Mouse (Mus musculus) brain, adult 2 months (tissue): Measurements from ENCODE around the gene Bcl9l.

ENCODE experiments used
- DNase-seq: peaks from one replicate; pipeline ENCODE4 v3.0.0; 2011; ENCODE audit warnings: low read depth, low spot score

Bcl9l gene

GRCm38 (mm10) chr9:44511935-44512716 lies 29.5 kb downstream of the Bcl9l start:
- DNase-seq = no peak

- no peak for DNase-seq
Measured at GRCm38 (mm10) chr9:44512717-44513003, 30.0 kb downstream of the Bcl9l start.

GRCm38 (mm10) chr9:44513121-44513520 lies 30.5 kb downstream of the Bcl9l start:
- no peak for DNase-seq

- no peak for DNase-seq
Measured at GRCm38 (mm10) chr9:44513610-44514009, 31.0 kb downstream of the Bcl9l start.

GRCm38 (mm10) chr9:44514147-44514546 lies 31.5 kb downstream of the Bcl9l start:
- DNase-seq = no peak

- DNase-seq = peak; percentile 76
Measured at GRCm38 (mm10) chr9:44515131-44515751, 32.6 kb downstream of the Bcl9l start.

DNA sequence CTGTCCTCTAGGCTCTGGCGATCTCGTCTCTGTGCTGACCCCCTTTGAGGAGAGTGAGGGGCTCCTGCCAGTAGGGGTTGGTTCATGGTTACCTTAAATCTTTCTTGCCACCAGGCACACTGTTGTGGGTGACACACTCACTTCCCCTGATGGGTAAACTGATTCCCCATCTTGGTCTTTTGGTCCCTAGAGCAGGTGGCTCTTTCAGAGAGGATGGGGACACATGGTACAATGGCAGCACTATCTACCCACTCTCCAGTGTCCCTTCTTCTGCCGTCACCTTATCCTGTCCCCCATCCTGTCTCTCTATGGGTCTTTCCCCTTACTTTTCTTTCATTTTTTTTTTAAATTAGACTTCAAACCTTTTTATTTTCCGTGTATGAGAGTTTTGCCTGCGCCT lies 33.3 kb downstream of the Bcl9l start:
- DNase-seq = no peak

GRCm38 (mm10) chr9:44517368-44517767 lies 34.7 kb downstream of the Bcl9l start:
- DNase-seq = peak; percentile 85

DNA sequence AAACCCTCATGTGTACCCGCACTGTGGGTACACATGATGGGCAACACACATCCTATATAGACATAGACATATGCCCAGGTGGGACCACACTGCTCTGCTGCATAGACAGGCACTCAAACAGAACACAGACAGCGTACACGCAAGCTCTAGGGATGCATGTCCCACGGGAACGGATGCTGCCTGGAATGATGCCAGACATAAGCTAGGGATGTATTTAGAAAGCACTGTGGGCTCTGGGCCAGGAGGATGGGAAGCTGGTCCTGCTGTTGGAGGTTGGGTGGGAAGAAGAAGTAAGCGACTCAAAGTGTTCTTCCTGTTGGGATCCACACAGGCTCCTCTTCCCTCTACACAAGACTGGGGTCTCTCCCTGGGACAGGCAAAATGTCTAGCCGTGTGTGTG lies 35.4 kb downstream of the Bcl9l start:
- DNase-seq = peak; percentile 86

DNA sequence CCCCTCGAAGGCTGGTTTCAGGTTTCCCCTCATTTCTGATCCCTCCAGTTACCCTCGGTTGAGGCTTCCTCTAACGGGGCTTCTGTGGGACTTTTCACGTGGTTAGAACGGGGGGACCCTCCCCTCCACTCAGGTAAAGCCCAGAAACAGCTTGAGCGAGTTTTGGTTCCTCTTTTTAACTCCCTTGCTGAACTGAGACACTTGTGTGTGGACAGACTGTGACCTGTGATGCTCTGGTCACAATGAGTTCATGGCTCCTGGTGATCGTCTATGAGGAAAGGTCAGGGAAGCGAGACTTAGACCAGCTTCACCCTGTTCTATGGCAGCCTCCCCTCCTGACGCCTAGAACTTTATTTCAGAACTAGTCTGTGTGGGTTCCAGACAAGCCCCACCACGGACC lies 39.3 kb downstream of the Bcl9l start:
- no peak for DNase-seq

- DNase-seq = no peak
Measured at GRCm38 (mm10) chr9:44523686-44524085, 41.1 kb downstream of the Bcl9l start.

DNA sequence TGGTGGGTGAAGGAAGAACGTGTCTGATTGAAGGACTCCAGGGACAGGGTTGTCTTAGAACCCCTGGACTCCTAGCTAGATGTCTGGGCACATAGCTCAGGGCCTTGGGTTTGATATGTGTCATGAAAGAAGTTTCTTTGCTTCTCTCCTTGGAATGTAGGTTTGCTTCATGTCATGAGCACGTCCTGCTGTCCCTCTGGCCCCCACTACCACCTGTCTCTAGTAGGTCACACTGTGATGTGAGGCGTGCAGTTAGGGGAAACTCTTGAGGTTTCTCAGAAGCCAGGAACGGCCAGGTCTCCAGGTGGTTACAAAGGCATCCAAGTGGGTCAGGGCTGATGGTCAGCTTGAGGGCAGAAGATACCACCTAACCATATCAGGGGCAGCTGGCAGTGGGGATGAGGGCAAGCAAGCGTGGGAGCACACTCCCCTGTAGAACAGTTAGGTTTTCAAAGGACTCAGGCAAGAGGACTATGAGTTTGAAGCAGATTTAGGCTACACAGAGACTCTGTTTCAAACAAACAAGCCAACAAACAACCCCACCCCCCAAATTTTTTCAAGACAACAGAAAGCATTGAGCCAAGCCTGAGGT lies 41.7 kb downstream of the Bcl9l start:
- no peak for DNase-seq

DNA sequence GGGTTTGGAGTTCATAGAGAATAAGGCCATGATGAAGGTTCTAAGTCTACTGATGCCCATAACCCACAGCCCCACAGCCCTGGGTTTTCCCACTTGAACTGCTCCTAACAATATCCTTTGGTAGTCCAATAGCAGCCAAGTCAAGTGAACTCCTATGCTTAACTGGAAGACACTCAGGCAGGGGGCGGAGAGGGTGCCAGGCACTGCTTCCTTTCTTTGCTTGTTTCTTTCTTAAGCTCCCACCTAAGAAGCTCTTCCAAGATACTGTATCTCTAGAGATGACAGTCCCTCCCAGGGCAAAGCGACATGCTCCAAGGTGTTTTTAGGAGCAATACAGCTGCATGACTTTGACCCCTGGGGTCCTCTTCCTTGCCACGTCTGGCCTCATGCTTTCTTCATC lies 42.4 kb downstream of the Bcl9l start:
- no peak for DNase-seq

- DNase-seq = no peak
Measured at GRCm38 (mm10) chr9:44525589-44525988, 43.0 kb downstream of the Bcl9l start.

DNA sequence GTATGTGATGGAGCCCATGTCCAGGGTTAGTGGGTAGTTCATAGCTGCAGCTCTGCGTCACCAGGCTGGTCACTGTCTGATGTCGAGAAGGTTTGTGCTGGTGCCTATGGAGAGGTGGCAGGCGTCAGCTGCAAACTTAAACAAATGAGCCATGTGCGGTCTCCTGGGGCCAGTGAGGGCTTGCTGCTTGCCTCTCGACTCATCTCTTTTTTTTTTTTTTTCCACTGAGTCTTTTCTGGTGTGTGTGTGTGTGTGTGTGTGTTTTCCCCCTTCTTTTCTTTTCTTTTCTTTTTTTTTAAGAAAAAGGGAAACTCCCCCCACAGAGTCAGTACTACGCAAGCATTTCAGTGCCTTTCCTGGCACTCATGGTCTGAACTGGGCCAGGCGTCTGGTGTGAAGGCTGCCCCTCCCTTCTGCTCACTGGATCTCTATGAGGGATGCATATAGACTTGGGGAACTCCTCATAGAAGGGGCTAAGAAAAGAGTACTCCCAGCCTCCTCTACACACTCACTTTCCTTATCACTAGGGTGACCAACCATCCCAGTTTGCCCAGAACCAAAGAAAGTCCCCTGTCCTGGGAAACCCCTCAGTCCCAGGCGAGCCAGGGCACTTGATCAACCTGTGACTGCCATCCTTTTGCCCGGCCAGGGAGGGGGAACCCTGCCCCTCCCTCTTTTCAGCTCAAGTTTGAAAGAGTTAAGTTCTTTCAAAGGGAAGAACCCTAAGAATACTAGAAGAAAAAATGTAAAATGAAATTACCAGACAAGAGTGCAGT lies 43.9 kb downstream of the Bcl9l start:
- DNase-seq = no peak

DNA sequence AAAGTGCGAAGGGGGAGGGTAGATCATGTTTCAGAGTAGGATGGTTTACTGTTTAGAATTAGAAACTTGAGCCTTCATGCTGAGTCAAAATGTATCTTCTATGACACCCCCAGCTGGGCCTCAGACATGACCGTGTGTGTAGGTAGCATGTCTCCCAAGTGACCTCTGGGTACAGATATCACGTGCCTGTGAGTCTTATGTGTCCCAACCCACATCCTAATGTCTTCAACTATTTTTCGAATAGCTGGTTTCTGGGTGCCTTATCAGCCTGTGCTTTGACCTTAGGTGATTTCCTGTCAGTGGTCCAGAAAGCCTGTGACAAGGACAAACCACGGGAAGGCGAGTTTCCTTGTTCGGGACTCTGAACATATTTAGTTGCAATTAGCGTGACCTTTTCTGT lies 45.7 kb downstream of the Bcl9l start:
- no peak for DNase-seq

GRCm38 (mm10) chr9:44532991-44533580 lies 50.5 kb downstream of the Bcl9l start:
- no peak for DNase-seq

DNA sequence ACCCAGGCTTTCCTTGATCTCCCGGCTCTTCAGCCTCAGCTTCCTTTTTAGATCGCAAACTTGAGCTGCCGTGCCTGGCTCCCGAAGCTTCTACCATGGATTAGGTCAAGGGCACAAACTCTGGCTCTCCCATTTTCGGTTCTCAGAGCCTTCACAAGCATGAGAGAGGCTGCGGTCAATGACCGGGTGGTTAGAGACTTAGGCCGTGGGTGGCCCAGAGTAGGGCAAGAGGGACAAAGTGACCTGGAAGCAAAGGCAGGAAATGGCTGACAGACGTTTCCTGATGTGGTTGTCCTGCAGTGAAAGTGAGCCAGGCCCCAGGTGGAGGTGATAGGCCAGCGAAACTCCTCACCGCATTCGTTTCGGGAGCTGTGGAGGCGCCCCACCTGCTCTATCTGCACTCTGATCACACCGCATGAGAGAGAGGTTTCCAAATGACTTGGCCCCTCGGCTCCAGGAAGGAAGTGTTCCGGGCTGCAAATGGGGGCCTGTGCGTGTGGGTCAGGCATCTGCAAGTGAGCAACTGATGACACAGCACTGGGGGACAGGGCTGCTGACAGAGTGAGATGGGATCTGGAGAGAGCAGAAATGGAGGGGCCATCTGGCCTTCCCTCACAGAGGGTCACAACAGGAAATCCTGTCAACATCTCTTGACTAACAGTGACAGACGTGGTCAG lies 55.1 kb downstream of the Bcl9l start:
- no peak for DNase-seq

DNA sequence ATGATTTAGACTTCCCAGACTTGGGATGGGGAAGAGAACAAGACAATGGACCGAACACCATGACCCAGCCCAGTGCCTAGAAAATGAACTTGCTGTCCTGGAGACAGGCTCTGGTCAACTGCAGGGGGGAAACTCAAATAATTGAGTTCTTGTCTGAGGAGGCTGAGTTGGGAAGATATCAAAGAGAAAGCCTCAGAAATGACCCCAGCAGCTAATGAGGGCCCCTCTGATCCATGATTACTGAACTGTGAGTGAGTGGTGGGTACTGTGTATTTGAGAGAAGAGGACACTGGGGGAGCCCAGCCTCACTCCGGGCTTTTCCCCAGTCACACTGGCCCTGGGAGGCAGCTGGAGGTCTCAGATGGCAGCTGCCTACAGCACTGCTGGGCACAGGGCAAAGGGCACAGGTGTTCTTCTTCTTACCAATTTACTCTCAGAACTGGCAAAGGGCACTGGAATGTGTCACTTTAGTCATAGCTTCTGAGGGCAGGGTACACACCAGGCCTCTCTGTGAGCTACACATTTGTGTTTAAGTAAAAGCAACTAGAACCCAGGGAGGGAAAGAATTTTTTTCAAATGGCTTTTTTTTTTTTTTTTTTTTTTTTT lies 57.3 kb downstream of the Bcl9l start:
- DNase-seq = no peak

DNA sequence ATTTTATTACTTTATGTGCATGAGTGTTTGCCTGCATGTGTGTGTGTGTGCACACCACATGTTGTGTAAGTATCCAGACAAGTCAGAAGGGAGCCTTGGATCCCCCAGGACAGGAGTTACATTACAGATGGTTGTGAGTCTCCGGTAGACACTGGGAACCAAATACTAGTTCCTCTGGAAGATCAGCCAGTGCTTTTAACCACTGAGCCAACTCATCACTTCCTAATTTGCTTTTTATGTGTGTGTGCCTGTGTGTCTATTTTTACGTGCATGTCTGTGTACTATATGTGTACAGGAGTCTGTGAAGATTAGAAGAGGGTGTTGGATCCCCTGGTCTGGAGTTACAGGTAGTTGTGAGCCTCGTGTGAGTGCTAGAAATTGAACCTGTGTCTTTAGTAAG lies 58.1 kb downstream of the Bcl9l start:
- DNase-seq = no peak

- no peak for DNase-seq
Measured at GRCm38 (mm10) chr9:44542364-44542763, 59.7 kb downstream of the Bcl9l start.
